Comparison of ENCODE assay signal across 19 mouse cellular contexts in the genomic region with DNA sequence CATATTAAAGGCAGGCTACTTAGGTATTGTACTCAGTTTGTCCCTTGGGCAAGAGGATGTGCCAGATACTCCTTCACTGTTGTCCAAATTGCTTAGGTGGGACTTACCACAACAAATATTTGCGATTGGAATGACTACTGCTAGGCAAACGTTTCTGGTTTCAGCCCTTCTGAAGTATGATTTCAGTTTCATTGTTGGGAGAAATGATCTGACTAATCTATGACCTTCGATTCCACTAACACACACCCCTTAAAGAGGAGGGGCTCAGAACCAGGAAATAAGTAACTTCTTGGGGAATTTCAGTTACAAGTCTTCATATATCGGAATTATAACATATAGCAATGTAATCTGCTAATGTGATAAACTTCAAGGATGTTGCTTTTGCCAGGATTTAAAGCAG.
"Had no signal": no experiment of that assay in that cellular context is flagged by ENCODE, and none has a peak within 500 bp of the region (broad histone marks: within the 10 kb centered on the region; RNA-seq: fewer than 3 reads in every experiment).

No protein-coding gene starts in this region.

- H3K27ac ChIP-seq: kidney, postnatal 0 days; limb, embryonic 12.5 days; limb, embryonic 15.5 days; liver, embryonic 14.5 days; macrophage; midbrain, embryonic 12.5 days; midbrain, embryonic 15.5 days; neural tube, embryonic 12.5 days; neural tube, embryonic 15.5 days had no signal

- H3K4me2 ChIP-seq: limb, embryonic 12.5 days; limb, embryonic 15.5 days; liver, embryonic 11.5 days; lung, embryonic 14.5 days; midbrain, embryonic 12.5 days; midbrain, embryonic 15.5 days; neural tube, embryonic 12.5 days; neural tube, embryonic 15.5 days had no signal

- ATAC-seq: liver, postnatal 0 days; lung, postnatal 0 days; midbrain, embryonic 15.5 days had no signal

- H3K4me1 ChIP-seq: midbrain, embryonic 12.5 days; midbrain, embryonic 15.5 days; neural tube, embryonic 12.5 days; neural tube, embryonic 15.5 days had no signal

- H3K27me3 ChIP-seq: limb, embryonic 12.5 days; limb, embryonic 15.5 days; midbrain, embryonic 12.5 days; midbrain, embryonic 15.5 days; neural tube, embryonic 12.5 days; neural tube, embryonic 15.5 days had no signal

- H3K9ac ChIP-seq: limb, embryonic 12.5 days; limb, embryonic 15.5 days; liver, embryonic 14.5 days; liver, postnatal 0 days; lung, embryonic 14.5 days; midbrain, embryonic 12.5 days; midbrain, embryonic 15.5 days; neural tube, embryonic 12.5 days; neural tube, embryonic 15.5 days had no signal

- H3K4me3 ChIP-seq: limb, embryonic 12.5 days; limb, embryonic 15.5 days; midbrain, embryonic 12.5 days; midbrain, embryonic 15.5 days; neural tube, embryonic 12.5 days; neural tube, embryonic 15.5 days had no signal

- DNase-seq: kidney, adult 2 months; kidney, postnatal 36 days; left cerebral cortex, postnatal 4 days; liver, postnatal 0 days; lung, embryonic 14.5 days; retina, postnatal 1 day; right cerebral cortex, postnatal 25 days; thymus, postnatal 25 days had no signal

- H3K9me3 ChIP-seq: limb, embryonic 12.5 days; limb, embryonic 15.5 days; midbrain, embryonic 12.5 days; midbrain, embryonic 15.5 days; neural tube, embryonic 12.5 days; neural tube, embryonic 15.5 days had no signal

- H3K36me3 ChIP-seq: limb, embryonic 15.5 days; midbrain, embryonic 12.5 days; midbrain, embryonic 15.5 days; neural tube, embryonic 12.5 days; neural tube, embryonic 15.5 days had no signal
